Mouse (Mus musculus): ENCODE measurements around the gene Snx6. TPM values are rescaled to one million over a fixed set of nuclear protein-coding genes. Genes with fewer than 3 reads are reported as not detected.
"Not testable (repeated sequence)": the region's sequence is repeated elsewhere in the genome, so short reads cannot be mapped to it uniquely, and the experiment has no call there.

Gene Snx6
- total RNA-seq, 2 experiments from 2014 or later: 17.2 to 17.5 TPM

GRCm38 (mm10) chr12:54713822-54714626 is 81.5 kb downstream of the Snx6 start:
- intact Hi-C loops (cut with DNase I): not testable (repeated sequence)
- DNase-seq: peak; percentile 25 to 39

DNA sequence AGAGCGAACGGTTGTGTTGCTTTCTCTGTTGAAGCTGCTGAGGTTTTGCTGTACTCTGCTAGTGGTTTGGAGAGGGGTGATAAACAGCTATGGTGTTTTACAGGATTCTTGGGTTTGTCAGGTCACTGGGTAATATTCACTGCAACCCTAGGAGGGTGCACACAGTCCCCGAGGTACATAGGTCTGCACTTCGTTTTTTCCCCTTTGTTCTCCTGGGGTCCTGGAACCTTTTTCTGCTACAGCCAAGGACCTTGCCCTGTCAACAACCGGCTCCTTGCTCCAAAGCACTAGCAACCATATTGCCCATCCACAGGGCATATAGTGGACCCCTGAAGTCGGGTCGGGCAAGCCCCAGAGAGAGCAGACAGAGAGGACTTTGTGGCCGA is 85.0 kb downstream of the Snx6 start:
- DNase-seq; intact Hi-C loops (cut with DNase I): not testable (repeated sequence)

GRCm38 (mm10) chr12:54709691-54710493 is 85.6 kb downstream of the Snx6 start:
- intact Hi-C loops (cut with DNase I): not testable (repeated sequence)

GRCm38 (mm10) chr12:54699394-54699793 is 96.1 kb downstream of the Snx6 start:
- intact Hi-C loops (cut with DNase I): loop anchor here (5.0 kb wide), 1 partner anchor 43 kb away; no protein-coding TSS in a partner anchor
- no peak for DNase-seq

More at GRCm38 (mm10) chr12:54709691-54710493, 85.6 kb downstream of the Snx6 start:
- not testable (repeated sequence) for DNase-seq

- DNase-seq: no peak
- intact Hi-C loops (cut with DNase I): loop anchor here (5.0 kb wide), 1 partner anchor 44 kb away; no protein-coding TSS in a partner anchor
Measured at GRCm38 (mm10) chr12:54697791-54698250, 97.7 kb downstream of the Snx6 start.

- intact Hi-C loops (cut with DNase I): loop anchor here (5.0 kb wide), 1 partner anchor 45 kb away; no protein-coding TSS in a partner anchor
- no peak for DNase-seq
Measured at GRCm38 (mm10) chr12:54697003-54697597, 98.4 kb downstream of the Snx6 start.

Other genes starting within 250 kb of the Snx6 start
- gene Sptssa, start 139.1 kb downstream of the Snx6 start, total RNA-seq (2021): 10 to 100 TPM; 14.8 to 16.9 TPM
- 10 to 100 TPM; 16.7 to 20.3 TPM for gene Eapp, start 99.8 kb downstream of the Snx6 start, total RNA-seq (2021)
- gene Cfl2, start 67.2 kb upstream of the Snx6 start, total RNA-seq (2021): 100 to 1,000 TPM; 399 to 476 TPM
- gene Gm20403, start 190.8 kb upstream of the Snx6 start, total RNA-seq (2021): not detected
- gene Baz1a, start 218.6 kb upstream of the Snx6 start, total RNA-seq (2021): 1 to 10 TPM; 3.7 to 3.9 TPM